Mouse (Mus musculus) gonadal fat pad, adult 2 months (tissue): ENCODE measurements around the gene Olfr771. TPM values are rescaled to one million over a fixed set of nuclear protein-coding genes. Genes with fewer than 3 reads are reported as not detected.
"Not testable (repeated sequence)": the region's sequence is repeated elsewhere in the genome, so short reads cannot be mapped to it uniquely, and the experiment has no call there.

Source experiments
- DNase-seq: peaks from one replicate; pipeline ENCODE4 v3.0.0-alpha.2; 2012; ENCODE audit warnings: low read depth
- polyA plus RNA-seq: library from polyadenylated mRNA; depleted of rRNA; stranded (reverse); fragments of >200 nt; gene quantifications from 2 replicates; pipeline ENCODE4 v1.2.3, GENCODE M21; 2012; rRNA removed

Olfr771 gene
- polyA plus RNA-seq = not detected in 2 replicates

GRCm38 (mm10) chr10:129164651-129165050, at the start of gene Olfr771:
TSS of gene Olfr771 (minus strand) at chr10:129164751.
- no peak for DNase-seq

DNA sequence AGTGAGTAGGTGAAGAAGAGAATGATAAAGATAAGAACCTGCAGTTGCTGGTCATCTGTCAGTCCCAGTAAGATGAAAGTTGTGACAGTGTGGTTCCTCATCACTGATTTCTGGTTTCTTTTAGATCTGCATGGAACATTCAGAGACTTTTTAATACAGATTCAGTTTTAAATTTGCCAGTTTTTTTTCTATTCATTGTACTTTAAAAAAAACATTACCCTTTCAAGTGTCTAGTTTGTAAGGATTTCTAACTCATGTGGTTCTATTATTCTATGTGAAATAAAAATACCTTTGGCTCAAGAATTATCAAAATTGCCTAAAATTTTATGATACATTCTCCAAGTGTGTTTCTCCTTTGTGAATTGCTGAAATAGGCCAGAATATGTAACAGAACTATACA, 22.8 kb upstream of the Olfr771 start, which contains the start of gene Olfr773:
Olfr773 (minus strand) TSS at position 101 of the 400 bp plus-strand sequence.
- not testable (repeated sequence) for DNase-seq

DNA sequence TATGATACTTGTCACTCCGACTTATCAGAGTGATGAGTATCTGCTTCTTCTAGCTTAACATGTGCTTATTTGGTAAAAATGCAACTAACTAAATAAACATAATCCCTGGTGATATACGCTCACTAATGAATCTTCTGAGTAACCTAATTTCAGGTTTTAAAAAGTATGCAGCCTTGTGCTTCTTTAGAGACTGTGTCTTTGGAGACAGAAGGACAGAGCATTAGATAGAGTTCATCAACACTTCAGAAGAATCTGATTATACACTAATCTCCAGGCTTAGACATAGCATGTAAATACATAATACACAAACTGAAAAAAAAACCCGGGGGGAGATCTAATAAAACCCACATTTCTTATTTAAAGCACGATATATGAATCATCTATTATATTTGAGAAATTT, 13.3 kb upstream of the Olfr771 start, which contains the start of gene Olfr772:
Olfr772 (minus strand) TSS at position 101 of the 400 bp plus-strand sequence.
- DNase-seq = not testable (repeated sequence)

DNA sequence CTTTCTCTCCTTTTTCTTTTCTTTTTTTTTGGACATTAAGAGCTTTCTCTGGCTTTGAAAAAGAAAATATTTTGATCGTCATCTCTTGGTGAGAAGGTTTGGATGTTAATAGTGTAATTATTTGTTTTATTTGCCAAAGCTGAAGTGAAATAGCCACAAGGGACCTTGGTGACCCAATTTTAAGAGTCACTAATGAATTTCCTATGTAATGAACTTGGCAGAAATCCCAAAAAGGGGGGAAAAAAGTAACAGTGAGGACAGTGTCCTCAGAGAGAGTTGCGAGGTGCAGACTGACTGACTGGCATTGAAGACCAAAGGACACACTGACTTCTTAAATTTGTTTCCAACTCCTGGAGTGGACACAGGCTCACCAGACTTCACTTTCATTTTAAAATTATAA, 25.7 kb downstream of the Olfr771 start, which contains the start of gene Olfr770:
Olfr770 (minus strand) TSS at position 101 of the 400 bp plus-strand sequence.
- no peak for DNase-seq

DNA sequence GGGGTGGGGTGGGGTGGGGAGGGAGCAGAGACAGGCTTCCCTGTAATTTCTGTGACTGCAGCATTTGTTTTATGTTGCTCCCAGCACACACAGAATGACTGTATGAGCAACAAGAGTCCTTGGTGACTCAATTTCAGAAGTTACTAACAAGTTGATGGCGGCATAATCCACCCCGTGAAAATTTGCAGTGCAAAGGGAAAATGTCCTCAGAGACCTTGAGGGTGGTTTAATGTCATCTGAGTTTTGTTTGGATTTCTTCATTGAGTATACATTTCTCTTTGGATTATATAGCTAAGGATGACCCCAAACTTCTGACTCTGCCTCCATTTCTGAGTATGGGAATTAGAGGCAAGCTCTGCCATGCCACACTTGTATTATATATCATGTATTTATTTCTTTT, 46.8 kb downstream of the Olfr771 start, which contains the start of gene Olfr769:
Olfr769 (minus strand) TSS at position 101 of the 400 bp plus-strand sequence.
- no peak for DNase-seq

- no peak for DNase-seq
These were observed 49.4 kb downstream of the Olfr771 start for GRCm38 (mm10) chr10:129115146-129115545.

Other genes with a start within 250 kb of the Olfr771 start
- gene Rdh5, start 241.9 kb downstream of the Olfr771 start, polyA plus RNA-seq = 23.7 and 24.5 TPM in 2 replicates
- 227 and 296 TPM in 2 replicates for gene Bloc1s1, start 240.7 kb downstream of the Olfr771 start, polyA plus RNA-seq
- gene Itga7, start 230.9 kb downstream of the Olfr771 start, polyA plus RNA-seq = 85.0 and 170 TPM in 2 replicates
- 3.9 and 6.2 TPM in 2 replicates for gene Mettl7b, start 203.8 kb downstream of the Olfr771 start, polyA plus RNA-seq
- not detected in 2 replicates for gene Olfr9, start 175.3 kb downstream of the Olfr771 start, polyA plus RNA-seq
- not detected in 2 replicates for gene Olfr763, start 154.0 kb downstream of the Olfr771 start, polyA plus RNA-seq
- not detected in 2 replicates for gene Olfr764-ps1, start 124.9 kb downstream of the Olfr771 start, polyA plus RNA-seq
- not detected in 2 replicates for gene Olfr765, start 114.8 kb downstream of the Olfr771 start, polyA plus RNA-seq
- not detected in 2 replicates for gene Olfr766-ps1, start 95.8 kb downstream of the Olfr771 start, polyA plus RNA-seq
- not detected in 2 replicates for gene Olfr767, start 81.8 kb downstream of the Olfr771 start, polyA plus RNA-seq
- not detected in 2 replicates for gene Olfr768, start 65.4 kb downstream of the Olfr771 start, polyA plus RNA-seq
- not detected in 2 replicates for gene Olfr769, start 46.9 kb downstream of the Olfr771 start, polyA plus RNA-seq
- not detected in 2 replicates for gene Olfr770, start 25.8 kb downstream of the Olfr771 start, polyA plus RNA-seq
- not detected in 2 replicates for gene Olfr772, start 13.2 kb upstream of the Olfr771 start, polyA plus RNA-seq
- not detected in 2 replicates for gene Olfr773, start 22.7 kb upstream of the Olfr771 start, polyA plus RNA-seq
- not detected in 2 replicates for gene Olfr774, start 71.5 kb upstream of the Olfr771 start, polyA plus RNA-seq
- not detected in 2 replicates for gene Olfr775, start 83.7 kb upstream of the Olfr771 start, polyA plus RNA-seq
- gene Olfr776, start 94.4 kb upstream of the Olfr771 start, polyA plus RNA-seq = not detected in 2 replicates
- gene Olfr777, start 106.7 kb upstream of the Olfr771 start, polyA plus RNA-seq = not detected in 2 replicates
- gene Olfr780, start 153.4 kb upstream of the Olfr771 start, polyA plus RNA-seq = not detected in 2 replicates
- not detected in 2 replicates for gene Olfr781, start 164.1 kb upstream of the Olfr771 start, polyA plus RNA-seq
- gene Olfr782, start 184.1 kb upstream of the Olfr771 start, polyA plus RNA-seq = not detected in 2 replicates
- gene Olfr784, start 219.3 kb upstream of the Olfr771 start, polyA plus RNA-seq = 0.03 and 0.05 TPM in 2 replicates
- not detected in 2 replicates for gene Olfr785, start 240.7 kb upstream of the Olfr771 start, polyA plus RNA-seq